Comparison of ENCODE assay signal across 8 mouse cellular contexts in the genomic region with DNA sequence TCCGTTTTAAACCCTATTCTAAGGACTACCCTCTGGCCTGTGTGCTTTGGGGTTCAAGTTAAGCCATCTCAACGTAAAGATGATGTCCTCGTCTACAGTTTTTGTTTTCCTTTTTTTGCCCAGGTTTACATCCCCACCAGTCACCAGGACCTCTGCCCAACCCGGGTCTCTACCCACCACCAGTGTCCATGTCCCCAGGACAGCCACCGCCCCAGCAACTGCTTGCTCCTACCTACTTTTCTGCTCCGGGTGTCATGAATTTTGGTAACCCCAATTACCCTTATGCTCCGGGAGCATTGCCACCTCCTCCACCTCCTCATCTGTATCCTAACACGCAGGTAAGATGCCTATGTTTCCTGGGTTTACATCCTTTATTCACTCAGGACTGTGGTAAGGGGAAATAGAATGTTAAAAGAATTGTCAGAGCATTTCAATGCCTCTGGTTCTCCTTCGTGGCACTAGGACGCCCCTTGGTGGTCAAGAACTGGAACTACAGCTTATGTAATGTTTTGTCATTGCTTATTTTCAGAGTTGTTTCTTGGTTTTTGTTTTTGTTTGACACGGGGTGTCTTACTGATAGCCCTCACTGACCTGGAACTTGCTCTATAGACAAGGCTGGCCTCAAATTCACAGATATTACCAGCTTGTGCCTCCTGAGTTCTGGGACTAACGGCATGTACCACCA. TPM values are rescaled to one million over a fixed set of nuclear protein-coding genes. Genes with fewer than 3 reads are reported as not detected.
DNase-seq lines count a peak whose midpoint lies in the region; ATAC-seq and TF ChIP-seq lines count a peak whose summit lies in the region.

No protein-coding gene starts in this region.

- no peak for ATAC-seq in intestine, postnatal 0 days
- no peak for ATAC-seq in intestine, embryonic 15.5 days
- ATAC-seq in lung, embryonic 14.5 days (ENCODE audit: insufficient read depth) = no peak

- H3K4me2 ChIP-seq in intestine, postnatal 0 days (replicated peaks; ENCODE audit: low read depth) = no peak overlapping the region
- H3K4me2 ChIP-seq in intestine, embryonic 15.5 days (replicated peaks) = no peak overlapping the region
- H3K4me2 ChIP-seq in lung, embryonic 14.5 days = no peak overlapping the region

- peak; percentile 43 for DNase-seq in ES-CJ7 (ENCODE audit: low read depth, low spot score)
- peak; percentile 44 for DNase-seq in cerebellum, adult 8-10 months
- DNase-seq in lung, embryonic 14.5 days = peak; percentile 75
- no peak for DNase-seq in frontal cortex, postnatal 14 days (ENCODE audit: low spot score in 2 of 2)
- DNase-seq in layer of hippocampus, adult 11-12 months (ENCODE audit: low spot score) = no peak
- DNase-seq in frontal cortex, postnatal 10 days (ENCODE audit: low spot score in 2 of 2) = no peak

- TF ChIP-seq CTCF in intestine, postnatal 0 days (IDR thresholded peaks at IDR 0.05; ENCODE audit: low read depth) = peak; percentile 88
- TF ChIP-seq CTCF in lung, embryonic 14.5 days (IDR thresholded peaks at IDR 0.05; ENCODE audit: low read depth) = peak; percentile 72

- H3K9me3 ChIP-seq in intestine, postnatal 0 days (ENCODE audit: control insufficient read depth) = no peaks in the 10 kb centered on the region
- no peaks in the 10 kb centered on the region for H3K9me3 ChIP-seq in intestine, embryonic 15.5 days
- no peaks in the 10 kb centered on the region for H3K9me3 ChIP-seq in lung, embryonic 14.5 days (ENCODE audit: low read depth, low read length)

- H3K9ac ChIP-seq in intestine, postnatal 0 days (ENCODE audit: low read depth, low read length) = no peak overlapping the region
- no peak overlapping the region for H3K9ac ChIP-seq in intestine, embryonic 15.5 days
- H3K9ac ChIP-seq in lung, embryonic 14.5 days = no peak overlapping the region

- H3K36me3 ChIP-seq in intestine, postnatal 0 days (ENCODE audit: control insufficient read depth, insufficient read depth) = peaks cover 73% of the 10 kb centered on the region
- H3K36me3 ChIP-seq in intestine, embryonic 15.5 days = peaks cover 69% of the 10 kb centered on the region
- H3K36me3 ChIP-seq in lung, embryonic 14.5 days (ENCODE audit: insufficient read depth) = peaks cover 91% of the 10 kb centered on the region

- WGBS in intestine, postnatal 0 days = 74% methylated on average over 12 of the region's 12 CpGs
- 75% methylated on average over 12 of the region's 12 CpGs for WGBS in intestine, embryonic 15.5 days
- WGBS in lung, embryonic 14.5 days = 65% methylated on average over 12 of the region's 12 CpGs

- H3K27me3 ChIP-seq in intestine, postnatal 0 days (replicated peaks; ENCODE audit: control insufficient read depth, insufficient read depth, low read length) = no peaks in the 10 kb centered on the region
- no peaks in the 10 kb centered on the region for H3K27me3 ChIP-seq in intestine, embryonic 15.5 days (replicated peaks)
- no peaks in the 10 kb centered on the region for H3K27me3 ChIP-seq in lung, embryonic 14.5 days (ENCODE audit: insufficient read depth, low read length)

- H3K4me3 ChIP-seq in intestine, postnatal 0 days (ENCODE audit: low read depth, low read length) = no peak overlapping the region
- H3K4me3 ChIP-seq in intestine, embryonic 15.5 days (replicated peaks) = no peak overlapping the region
- no peak overlapping the region for H3K4me3 ChIP-seq in lung, embryonic 14.5 days (ENCODE audit: low read depth, low read length)

- peak overlapping the region; percentile 4; the same call in 1 of the 2 replicates for H3K27ac ChIP-seq in intestine, postnatal 0 days (ENCODE audit: low read depth, low read length)
- no peak overlapping the region for H3K27ac ChIP-seq in intestine, embryonic 15.5 days
- no peak overlapping the region for H3K27ac ChIP-seq in lung, embryonic 14.5 days (ENCODE audit: low read depth)

- H3K4me1 ChIP-seq in intestine, postnatal 0 days (replicated peaks; ENCODE audit: control insufficient read depth, insufficient read depth, low read length) = no peaks in the 10 kb centered on the region
- no peaks in the 10 kb centered on the region for H3K4me1 ChIP-seq in intestine, embryonic 15.5 days (replicated peaks)
- H3K4me1 ChIP-seq in lung, embryonic 14.5 days (ENCODE audit: insufficient read depth) = no peaks in the 10 kb centered on the region

RNA-seq across cellular contexts. Expression of a gene that starts 7.4 kb away (rescaled TPM):
- 0.69 and 0.80 TPM in 2 replicates for polyA plus RNA-seq in intestine, postnatal 0 days (2015; fragmentation: Nextera tagmentation; extraction: Ambion mirVana)
- polyA plus RNA-seq in intestine, embryonic 15.5 days (2015; fragmentation: Nextera tagmentation; extraction: Ambion mirVana) = 1.1 and 1.2 TPM in 2 replicates
- 1.5 and 2.1 TPM in 2 replicates for polyA plus RNA-seq in lung, embryonic 14.5 days (2014; fragmentation: Nextera tagmentation; extraction: Ambion mirVana)

RNA-seq across cellular contexts. Expression of a gene that starts 24.5 kb away (rescaled TPM):
- 10.8 and 12.4 TPM in 2 replicates for polyA plus RNA-seq in intestine, postnatal 0 days (2015; fragmentation: Nextera tagmentation; extraction: Ambion mirVana)
- polyA plus RNA-seq in intestine, embryonic 15.5 days (2015; fragmentation: Nextera tagmentation; extraction: Ambion mirVana) = 28.2 and 29.8 TPM in 2 replicates
- 41.0 and 42.8 TPM in 2 replicates for polyA plus RNA-seq in lung, embryonic 14.5 days (2014; fragmentation: Nextera tagmentation; extraction: Ambion mirVana)

RNA-seq across cellular contexts. Expression of a gene that starts 33.9 kb away (rescaled TPM):
- 12.6 and 15.1 TPM in 2 replicates for polyA plus RNA-seq in intestine, postnatal 0 days (2015; fragmentation: Nextera tagmentation; extraction: Ambion mirVana)
- 18.9 and 19.7 TPM in 2 replicates for polyA plus RNA-seq in intestine, embryonic 15.5 days (2015; fragmentation: Nextera tagmentation; extraction: Ambion mirVana)
- polyA plus RNA-seq in lung, embryonic 14.5 days (2014; fragmentation: Nextera tagmentation; extraction: Ambion mirVana) = 16.2 and 16.3 TPM in 2 replicates

RNA-seq across cellular contexts. Expression of a gene that starts 34.2 kb away (rescaled TPM):
- 3.9 and 5.0 TPM in 2 replicates for polyA plus RNA-seq in intestine, postnatal 0 days (2015; fragmentation: Nextera tagmentation; extraction: Ambion mirVana)
- polyA plus RNA-seq in intestine, embryonic 15.5 days (2015; fragmentation: Nextera tagmentation; extraction: Ambion mirVana) = 3.7 and 4.2 TPM in 2 replicates
- 4.7 and 5.7 TPM in 2 replicates for polyA plus RNA-seq in lung, embryonic 14.5 days (2014; fragmentation: Nextera tagmentation; extraction: Ambion mirVana)

RNA-seq across cellular contexts. Expression of a gene that starts 54.1 kb away (rescaled TPM):
- 4.1 and 5.1 TPM in 2 replicates for polyA plus RNA-seq in intestine, postnatal 0 days (2015; fragmentation: Nextera tagmentation; extraction: Ambion mirVana)
- 2.6 and 2.7 TPM in 2 replicates for polyA plus RNA-seq in intestine, embryonic 15.5 days (2015; fragmentation: Nextera tagmentation; extraction: Ambion mirVana)
- polyA plus RNA-seq in lung, embryonic 14.5 days (2014; fragmentation: Nextera tagmentation; extraction: Ambion mirVana) = 1.4 and 1.7 TPM in 2 replicates

Comparison
In these comparisons a context has a peak if more than half of its experiments do, and no peak if none do; other contexts are left out.
1. DNase-seq: peak in ES-CJ7 (single experiment), cerebellum, adult 8-10 months (single experiment) and lung, embryonic 14.5 days (single experiment); none in frontal cortex, postnatal 14 days (0 of 2), layer of hippocampus, adult 11-12 months (single experiment) and frontal cortex, postnatal 10 days (0 of 2).